Mouse (Mus musculus): ENCODE data around the gene Eif4h. TPM values are rescaled to one million over a fixed set of nuclear protein-coding genes. Genes with fewer than 3 reads are reported as not detected.

Eif4h gene
- polyA plus RNA-seq, 1 experiment from 2014 or later = 418 TPM

DNA sequence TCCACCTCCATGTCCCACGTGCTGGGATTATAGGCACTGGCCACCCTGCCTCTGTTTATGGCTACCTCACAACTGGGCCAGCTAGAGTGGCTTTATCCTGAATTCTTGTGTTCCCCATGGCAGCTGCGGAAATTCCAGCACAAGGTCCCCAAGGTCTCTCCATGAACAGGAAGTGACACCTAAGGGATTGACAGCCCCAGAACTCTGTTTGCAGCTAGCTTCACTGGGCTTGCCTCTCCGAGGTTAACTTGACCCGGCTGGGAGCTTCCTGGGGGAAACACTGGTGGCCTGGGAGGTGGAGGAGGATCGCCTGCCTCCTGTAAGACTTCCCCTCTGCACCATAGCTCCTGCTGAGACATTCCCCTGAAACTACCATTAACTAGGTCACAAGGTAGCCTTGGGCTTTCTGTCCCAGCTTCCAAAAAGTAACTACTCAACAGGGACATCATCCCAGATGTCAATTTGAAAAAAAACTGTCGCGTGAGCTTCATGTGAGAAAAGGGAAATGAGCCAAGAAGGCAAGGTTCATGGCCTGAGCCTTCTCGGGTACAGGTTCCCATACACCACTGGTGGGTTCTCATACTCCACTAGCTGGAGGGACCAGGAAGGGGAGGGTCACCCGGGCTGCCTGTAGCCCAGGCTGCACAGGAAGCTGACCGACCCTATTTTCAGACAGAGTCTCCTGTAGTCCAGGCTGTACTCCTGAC is 66.6 kb downstream of the Eif4h start:
- peak overlapping the region; percentile 43 for H3K4me3 ChIP-seq
- no peak for ATAC-seq (ENCODE audit: low FRiP score)
- peaks cover 15% of the 10 kb centered on the region for H3K4me1 ChIP-seq
- WGBS = 42% methylated on average over 10 of the region's 10 CpGs
- no peaks in the 10 kb centered on the region for H3K36me3 ChIP-seq
- H3K9me3 ChIP-seq (replicated peaks) = no peaks in the 10 kb centered on the region
- no peaks in the 10 kb centered on the region for H3K27me3 ChIP-seq
- H3K27ac ChIP-seq = peak overlapping the region; percentile 79
- peak overlapping the region; percentile 71 for H3K4me2 ChIP-seq (replicated peaks)
- H3K9ac ChIP-seq = no peak overlapping the region; the same call in 1 of the 2 replicates

DNA sequence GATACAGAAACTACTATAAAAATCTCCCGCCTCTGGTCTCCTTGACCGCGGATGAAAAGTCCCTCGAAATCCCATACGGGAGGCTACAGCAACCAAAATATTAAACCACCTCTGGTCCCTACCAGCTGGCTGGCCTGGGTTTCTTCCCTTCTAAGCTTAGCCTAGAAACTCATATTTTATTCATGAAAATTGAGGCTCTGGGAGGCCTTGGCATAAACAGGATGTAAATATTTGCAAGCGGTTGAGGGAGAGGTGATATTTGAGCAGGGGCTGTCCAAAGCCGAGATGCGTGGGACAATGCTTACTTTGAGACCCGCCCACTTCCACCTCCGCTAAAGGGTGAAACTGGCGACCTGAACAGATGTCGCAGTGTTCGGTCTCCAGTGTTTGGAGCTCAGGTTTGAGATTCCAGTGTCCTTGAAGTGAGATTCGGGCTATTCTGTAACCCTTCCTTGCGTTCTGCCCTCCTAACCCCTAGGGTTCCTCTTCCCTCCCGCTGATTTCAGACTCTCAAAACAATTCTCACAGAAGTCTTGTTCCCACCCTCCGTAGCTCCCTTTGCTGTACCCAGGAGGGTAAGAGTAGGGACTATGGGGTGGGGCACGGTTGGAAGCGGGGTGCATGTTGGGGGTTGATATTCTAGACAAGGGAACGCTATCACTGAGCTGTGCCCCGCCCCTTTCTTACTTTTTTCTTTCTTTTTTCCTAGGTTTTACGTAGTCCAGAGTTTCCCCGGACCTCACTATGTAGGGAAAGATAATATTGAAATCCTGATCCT is 67.4 kb downstream of the Eif4h start:
- Histone ChIP-seq H3K4me2 (replicated peaks) (peak overlapping the region; percentile 71), H3K4me3 (peak overlapping the region; percentile 43)

More for the DNA sequence above, 67.4 kb downstream of the Eif4h start:
- WGBS = 1% methylated on average over 23 of the region's 23 CpGs
- Histone ChIP-seq H3K36me3 (no peaks in the 10 kb centered on the region), H3K9ac (peak overlapping the region; percentile 64), H3K4me1 (peaks cover 15% of the 10 kb centered on the region), H3K27me3 (no peaks in the 10 kb centered on the region), H3K27ac (peak overlapping the region; percentile 79), H3K9me3 (replicated peaks) (no peaks in the 10 kb centered on the region)
- ATAC-seq (ENCODE audit: low FRiP score) = peak; percentile 78

Small RNA genes within 50 kb of the gene (microRNA-seq; reads per million reads assigned to microRNA genes)
- gene Mir7228 = not detected

Other genes with a start within 250 kb of the Eif4h start
- 95.9 and 99.9 TPM in 2 replicates for gene Gtf2ird1, start 182.8 kb downstream of the Eif4h start, polyA plus RNA-seq (2016; fragmentation: Nextera tagmentation; extraction: Ambion mirVana)
- gene Clip2, start 87.1 kb downstream of the Eif4h start, polyA plus RNA-seq (2016; fragmentation: Nextera tagmentation; extraction: Ambion mirVana) = 12.6 and 13.0 TPM in 2 replicates
- gene Syna, start 79.3 kb downstream of the Eif4h start, polyA plus RNA-seq (2016; fragmentation: Nextera tagmentation; extraction: Ambion mirVana) = 0.18 and 0.23 TPM in 2 replicates
- gene Rfc2, start 58.1 kb downstream of the Eif4h start, polyA plus RNA-seq (2016; fragmentation: Nextera tagmentation; extraction: Ambion mirVana) = 226 and 228 TPM in 2 replicates
- gene Lat2, start 24.5 kb downstream of the Eif4h start, polyA plus RNA-seq (2016; fragmentation: Nextera tagmentation; extraction: Ambion mirVana) = 3.4 and 5.2 TPM in 2 replicates
- gene Limk1, start 49.1 kb upstream of the Eif4h start, polyA plus RNA-seq (2016; fragmentation: Nextera tagmentation; extraction: Ambion mirVana) = 19.5 and 20.9 TPM in 2 replicates
- gene Eln, start 107.8 kb upstream of the Eif4h start, polyA plus RNA-seq (2016; fragmentation: Nextera tagmentation; extraction: Ambion mirVana) = 7.2 and 10.1 TPM in 2 replicates

Data from hindbrain, embryonic 12.5 days (tissue).